Mouse (Mus musculus): Measurements from ENCODE around the gene Vmn2r66.

Gene Vmn2r66

DNA sequence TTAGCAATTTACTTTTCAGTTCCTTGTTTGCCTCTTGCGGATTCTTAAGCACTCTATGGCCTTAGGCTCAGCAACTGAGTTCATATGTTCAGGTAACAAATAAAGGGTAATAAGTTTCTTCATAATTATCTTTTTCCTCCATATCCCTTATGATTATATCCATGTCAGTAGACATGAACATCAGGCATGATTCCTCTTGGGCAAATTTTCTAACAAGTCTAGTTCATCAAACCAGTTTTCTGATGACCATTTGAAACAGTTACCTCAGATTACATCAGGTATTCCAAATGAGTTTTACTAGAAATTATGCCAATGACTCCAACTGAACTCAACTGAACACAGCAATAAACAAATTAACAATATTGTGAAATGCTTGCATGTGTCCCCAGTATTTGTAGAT lies at the start of gene Vmn2r66:
Gene Vmn2r66, minus strand, starts transcription at position 101 of the 400 bp plus-strand sequence.
- no peak for DNase-seq (ENCODE audit: low spot score)

DNA sequence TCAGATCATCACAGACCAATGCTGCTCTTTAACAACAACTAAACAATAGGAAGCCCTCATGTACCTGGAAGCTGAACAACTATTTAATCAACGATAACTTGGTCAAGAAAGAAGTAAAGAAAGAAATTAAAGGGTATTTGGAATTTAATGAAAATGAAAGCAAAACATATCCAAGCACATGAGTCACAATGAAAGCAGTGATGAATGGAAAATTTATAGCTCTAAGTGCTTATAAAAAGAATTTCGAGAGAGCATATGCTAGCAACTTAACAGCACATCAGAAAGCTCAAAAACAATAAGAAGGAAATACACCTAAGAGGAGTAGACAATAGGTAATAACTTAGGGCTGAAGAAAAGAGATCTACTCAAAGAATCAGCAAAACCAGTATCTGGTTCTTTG lies 15.4 kb downstream of the Vmn2r66 start:
- no peak for DNase-seq (ENCODE audit: low spot score)

DNA sequence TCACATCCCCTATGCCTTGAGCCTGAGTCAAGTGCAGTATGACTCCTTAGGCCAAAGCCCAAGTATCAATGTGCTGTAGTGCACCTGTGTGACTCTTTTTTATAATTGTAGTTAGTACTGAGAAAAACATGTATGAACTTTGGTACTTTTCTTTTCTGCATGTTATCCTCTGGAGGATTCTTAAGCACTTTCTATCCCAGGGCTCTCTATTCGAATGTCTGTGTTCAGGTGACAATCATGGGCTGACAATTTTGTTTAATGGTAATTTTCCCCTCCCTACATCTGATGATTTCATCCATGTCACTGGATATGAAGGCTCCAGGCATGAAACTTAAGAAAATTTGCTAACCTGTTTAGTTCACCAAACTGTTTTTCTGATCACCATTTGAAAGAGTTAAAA lies 48.1 kb downstream of the Vmn2r66 start, which contains the start of gene Vmn2r65:
Gene Vmn2r65, minus strand, starts transcription at position 101 of the 400 bp plus-strand sequence.
- no peak for DNase-seq (ENCODE audit: low spot score)
